Mouse (Mus musculus) liver, embryonic 11.5 days (tissue): Measurements from ENCODE around the gene Gzmm. TPM values are rescaled to one million over a fixed set of nuclear protein-coding genes. Genes with fewer than 3 reads are reported as not detected.

ENCODE experiments used
- ATAC-seq: fragments of 200-750 bp; cut with Nextera tagmentation; replicated peaks from 2 replicates; pipeline ENCODE4 v1.8.0; 2017; ENCODE audit warnings: moderate number of reproducible peaks, mild to moderate bottlenecking, moderate TSS enrichment, moderate library complexity; ENCODE audit not compliant: low FRiP score
- DNase-seq: peaks from one replicate; pipeline ENCODE4 v3.0.0-alpha.2; 2017; ENCODE audit warnings: low spot score
- H3K27ac ChIP-seq: fragments of 300-500 bp; sonication (generic); 2 replicates; pipeline ENCODE4 v1.5.1; 2014; ENCODE audit warnings: mild to moderate bottlenecking, low read depth, low read length, control low read depth
- H3K27me3 ChIP-seq: fragments of 300-500 bp; sonication (generic); replicated peaks from 2 replicates; pipeline ENCODE4 v1.6.1; 2014; ENCODE audit warnings: low read length, mixed read lengths; ENCODE audit not compliant: control insufficient read depth, insufficient read depth
- H3K36me3 ChIP-seq: fragments of 300-500 bp; sonication (generic); 2 replicates; pipeline ENCODE4 v1.6.1; 2014; ENCODE audit warnings: mild to moderate bottlenecking, low read length, moderate library complexity, mixed read lengths; ENCODE audit not compliant: control insufficient read depth, insufficient read depth
- H3K4me1 ChIP-seq: fragments of 300-500 bp; sonication (generic); replicated peaks from 2 replicates; pipeline ENCODE4 v1.6.1; 2014; ENCODE audit warnings: low read length, mixed read lengths; ENCODE audit not compliant: control insufficient read depth, insufficient read depth
- H3K4me2 ChIP-seq: fragments of 300-500 bp; sonication (generic); 2 replicates; pipeline ENCODE4 v1.6.1; 2014; ENCODE audit warnings: mild to moderate bottlenecking, control low read depth, moderate library complexity
- H3K4me3 ChIP-seq: fragments of 300-500 bp; sonication (generic); 2 replicates; pipeline ENCODE4 v1.5.1; 2014; ENCODE audit warnings: low read depth, low read length, control low read depth
- H3K9ac ChIP-seq: fragments of 300-500 bp; sonication (generic); 2 replicates; pipeline ENCODE4 v1.6.1; 2014; ENCODE audit warnings: low read depth, low read length, control low read depth
- H3K9me3 ChIP-seq: fragments of 300-500 bp; sonication (generic); 2 replicates; pipeline ENCODE4 v1.6.1; 2016; ENCODE audit warnings: low read length, inconsistent platforms, mixed read lengths; ENCODE audit not compliant: control insufficient read depth
- whole genome bisulfite sequencing: fragments of 180-500 bp; shearing (Covaris S2); extraction: QIAGEN DNeasy Blood & Tissue Kit; methylation state at CpG from one replicate; pipeline ENCODE4 v1.1.7; 2014; 5-methylcytosine and 5-hydroxymethylcytosine counted together
- polyA plus RNA-seq: library from polyadenylated mRNA; unstranded; fragments of >200 nt; fragmentation: Nextera tagmentation; extraction: Ambion mirVana; gene quantifications from 2 replicates; pipeline ENCODE4 v1.2.1, GENCODE M21; 2014

Gzmm gene
- polyA plus RNA-seq, 1 experiment from 2014 or later, result 0.16 TPM

- ATAC-seq (peak; percentile 23), DNase-seq (no peak)
- H3K4me2 ChIP-seq, result no peak overlapping the region; the same call in 1 of the 2 replicates
- H3K9me3 ChIP-seq, result no peaks in the 10 kb centered on the region
- H3K4me3 ChIP-seq, result no peak overlapping the region
- H3K9ac ChIP-seq, result no peak overlapping the region
- H3K36me3 ChIP-seq, result peaks cover 41% of the 10 kb centered on the region
- H3K4me1 ChIP-seq, result peaks cover 33% of the 10 kb centered on the region
- H3K27me3 ChIP-seq, result peaks cover 26% of the 10 kb centered on the region
- 86% methylated on average over 1 of the region's 1 CpGs for WGBS
- no peak overlapping the region for H3K27ac ChIP-seq
Observed at GRCm38 (mm10) chr10:79712029-79712428, 23.2 kb downstream of the Gzmm start.

DNA sequence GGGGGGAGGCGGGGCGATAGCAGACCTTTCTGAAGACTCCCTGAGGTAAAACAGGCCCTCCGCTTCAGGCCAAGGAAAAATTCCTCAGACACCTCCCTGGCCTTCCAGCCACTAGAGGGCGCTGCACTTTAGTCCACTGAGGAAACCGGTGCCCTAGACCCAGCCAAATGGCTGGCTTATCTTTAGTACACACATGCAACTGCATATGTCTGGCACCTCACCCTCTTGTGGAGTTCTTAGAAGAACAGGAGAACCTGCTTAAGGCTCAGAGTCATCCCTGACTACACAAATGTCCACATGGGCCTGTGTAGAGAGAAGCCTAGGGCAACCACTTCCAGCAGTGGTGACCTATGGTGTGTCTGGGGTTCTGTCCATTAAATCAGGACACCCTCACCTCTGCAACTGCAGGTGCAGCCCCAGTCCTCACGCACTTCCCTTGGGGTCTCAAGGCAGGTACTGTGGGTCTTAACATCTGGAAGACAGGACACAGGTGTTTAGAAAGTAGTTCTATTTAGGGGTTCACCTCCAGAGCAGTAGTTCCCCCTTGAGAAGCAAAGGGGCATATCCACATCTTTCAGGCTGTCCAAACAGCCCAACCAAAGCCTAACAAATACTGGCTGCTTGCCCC lies 23.8 kb downstream of the Gzmm start:
- Histone ChIP-seq H3K36me3 (peaks cover 35% of the 10 kb centered on the region), H3K27me3 (peaks cover 32% of the 10 kb centered on the region), H3K9ac (peak overlapping the region; percentile 11; the same call in 1 of the 2 replicates), H3K4me2 (peak overlapping the region; percentile 32), H3K27ac (peak overlapping the region; percentile 60), H3K4me3 (no peak overlapping the region), H3K4me1 (peaks cover 30% of the 10 kb centered on the region), H3K9me3 (no peaks in the 10 kb centered on the region)
- DNase-seq, result peak; percentile 83
- peak; percentile 90 for ATAC-seq
- WGBS, result 21% methylated on average over 4 of the region's 6 CpGs

GRCm38 (mm10) chr10:79713163-79713562 lies 24.3 kb downstream of the Gzmm start:
- Histone ChIP-seq H3K4me1 (peaks cover 28% of the 10 kb centered on the region), H3K27me3 (peaks cover 37% of the 10 kb centered on the region), H3K9ac (peak overlapping the region; percentile 11; the same call in 1 of the 2 replicates), H3K4me3 (no peak overlapping the region), H3K36me3 (peaks cover 34% of the 10 kb centered on the region), H3K9me3 (no peaks in the 10 kb centered on the region), H3K27ac (peak overlapping the region; percentile 60), H3K4me2 (peak overlapping the region; percentile 32)
- 42% methylated on average over 1 of the region's 1 CpGs for WGBS
- ATAC-seq (no peak), DNase-seq (no peak)

DNA sequence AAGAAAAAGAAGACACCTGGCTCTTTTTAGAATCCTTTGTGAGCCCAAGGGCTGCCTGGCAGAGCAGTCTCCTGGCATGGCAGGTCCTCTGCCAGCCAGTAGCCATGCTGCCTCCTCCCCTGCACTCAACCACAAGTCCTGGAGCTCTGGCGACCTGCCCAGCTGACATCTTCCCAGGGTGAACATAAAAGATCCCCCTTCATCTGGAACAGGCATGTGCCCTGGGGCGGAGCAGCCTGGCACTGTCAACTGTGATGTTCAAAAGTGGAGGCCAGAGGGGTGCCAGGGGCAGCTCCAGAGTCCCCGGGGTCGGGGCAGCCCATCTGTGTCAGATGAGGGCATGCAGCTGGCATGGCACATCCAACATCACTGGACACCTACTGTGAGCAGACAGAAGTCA lies 26.2 kb downstream of the Gzmm start:
- no peak overlapping the region for H3K4me2 ChIP-seq
- peaks cover 14% of the 10 kb centered on the region for H3K4me1 ChIP-seq
- H3K27ac ChIP-seq, result no peak overlapping the region
- ATAC-seq (no peak), DNase-seq (no peak)
- peaks cover 50% of the 10 kb centered on the region for H3K27me3 ChIP-seq
- no peak overlapping the region for H3K9ac ChIP-seq
- WGBS, result 61% methylated on average over 4 of the region's 4 CpGs
- no peaks in the 10 kb centered on the region for H3K9me3 ChIP-seq
- H3K4me3 ChIP-seq, result no peak overlapping the region
- H3K36me3 ChIP-seq, result peaks cover 21% of the 10 kb centered on the region

DNA sequence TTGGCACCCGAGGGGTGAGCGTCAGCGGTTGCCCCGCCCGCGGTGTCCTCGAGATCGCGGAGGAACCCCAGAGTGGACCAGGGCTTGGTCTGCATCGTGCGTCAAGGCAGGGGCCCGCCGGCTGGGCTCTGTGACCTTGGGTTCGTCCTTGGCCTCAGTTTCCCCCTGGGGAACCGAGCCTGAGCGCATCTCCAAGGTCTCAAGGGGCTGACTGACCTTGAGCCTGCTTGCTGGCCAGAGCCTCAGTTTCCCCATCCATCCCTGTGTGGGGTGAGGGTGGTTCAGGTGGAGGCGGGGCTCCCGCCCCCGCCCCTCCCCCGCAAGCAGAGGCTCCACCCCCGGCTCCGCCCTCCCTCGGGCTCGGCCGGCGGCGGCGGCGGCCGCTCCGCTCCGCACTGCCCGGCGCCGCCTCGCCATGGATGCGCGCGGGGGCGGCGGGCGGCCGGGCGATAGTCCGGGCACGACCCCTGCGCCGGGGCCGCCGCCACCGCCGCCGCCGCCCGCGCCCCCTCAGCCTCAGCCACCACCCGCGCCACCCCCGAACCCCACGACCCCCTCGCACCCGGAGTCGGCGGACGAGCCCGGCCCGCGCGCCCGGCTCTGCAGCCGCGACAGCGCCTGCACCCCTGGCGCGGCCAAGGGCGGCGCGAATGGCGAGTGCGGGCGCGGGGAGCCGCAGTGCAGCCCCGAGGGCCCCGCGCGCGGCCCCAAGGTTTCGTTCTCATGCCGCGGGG lies 27.6 kb downstream of the Gzmm start, which contains the start of gene Hcn2:
Gene Hcn2 (plus strand): TSS at position 381 of the 734 bp plus-strand sequence.
- H3K27me3 ChIP-seq, result peaks cover 54% of the 10 kb centered on the region
- H3K9ac ChIP-seq, result 0 out of 2 replicates have a peak within 1 kb of the TSS, but pooled peaks have one; percentile 25
- no peak for DNase-seq
- peak within 1 kb of the TSS; percentile 67 for H3K4me3 ChIP-seq
- WGBS, result 2% methylated on average over 64 of the region's 91 CpGs
- H3K4me2 ChIP-seq, result peak within 1 kb of the TSS; percentile 91
- peaks cover 7% of the 10 kb centered on the region; the same call in 1 of the 2 replicates for H3K36me3 ChIP-seq
- no peak; the same call in 1 of the 2 replicates for ATAC-seq
- no peaks in the 10 kb centered on the region for H3K9me3 ChIP-seq
- no peak within 1 kb of the TSS for H3K27ac ChIP-seq
- H3K4me1 ChIP-seq, result peaks cover 14% of the 10 kb centered on the region

DNA sequence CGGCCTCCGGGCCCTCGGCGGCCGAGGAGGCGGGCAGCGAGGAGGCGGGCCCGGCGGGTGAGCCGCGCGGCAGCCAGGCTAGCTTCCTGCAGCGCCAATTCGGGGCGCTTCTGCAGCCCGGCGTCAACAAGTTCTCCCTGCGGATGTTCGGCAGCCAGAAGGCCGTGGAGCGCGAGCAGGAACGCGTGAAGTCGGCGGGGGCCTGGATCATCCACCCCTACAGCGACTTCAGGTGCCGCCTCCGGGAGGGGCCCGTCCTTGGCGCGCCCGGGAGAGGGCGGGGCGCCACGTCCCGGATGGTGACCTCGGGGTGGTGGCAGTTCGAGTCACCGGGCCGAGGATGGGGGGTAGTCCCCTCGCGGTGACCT lies 28.2 kb downstream of the Gzmm start:
- Histone ChIP-seq H3K9ac (0 out of 2 replicates have a peak overlapping the region, but pooled peaks have one; percentile 25), H3K4me3 (peak overlapping the region; percentile 67), H3K36me3 (0 out of 2 replicates have a peak, but pooled peaks cover 2% of the 10 kb centered on the region), H3K27ac (no peak overlapping the region), H3K27me3 (peaks cover 54% of the 10 kb centered on the region), H3K4me1 (peaks cover 14% of the 10 kb centered on the region), H3K4me2 (peak overlapping the region; percentile 91), H3K9me3 (no peaks in the 10 kb centered on the region)
- DNase-seq (no peak), ATAC-seq (no peak)
- 1% methylated on average over 44 of the region's 44 CpGs for WGBS

GRCm38 (mm10) chr10:79717640-79718357 lies 29.0 kb downstream of the Gzmm start:
- no peak overlapping the region for H3K27ac ChIP-seq
- DNase-seq (peak; percentile 78), ATAC-seq (no peak; the same call in 1 of the 2 replicates)
- H3K27me3 ChIP-seq, result peaks cover 54% of the 10 kb centered on the region
- no peaks in the 10 kb centered on the region for H3K9me3 ChIP-seq
- peak overlapping the region; percentile 91 for H3K4me2 ChIP-seq
- 0 out of 2 replicates have a peak overlapping the region, but pooled peaks have one; percentile 67 for H3K4me3 ChIP-seq
- 7% methylated on average over 43 of the region's 43 CpGs for WGBS
- H3K36me3 ChIP-seq, result no peaks in the 10 kb centered on the region
- no peak overlapping the region for H3K9ac ChIP-seq
- H3K4me1 ChIP-seq, result peaks cover 7% of the 10 kb centered on the region

GRCm38 (mm10) chr10:79721089-79721488 lies 32.3 kb downstream of the Gzmm start:
- Histone ChIP-seq H3K4me2 (no peak overlapping the region), H3K4me3 (no peak overlapping the region), H3K27me3 (peaks cover 37% of the 10 kb centered on the region), H3K4me1 (peaks cover 4% of the 10 kb centered on the region; the same call in 1 of the 2 replicates), H3K9ac (no peak overlapping the region), H3K27ac (no peak overlapping the region), H3K36me3 (no peaks in the 10 kb centered on the region), H3K9me3 (no peaks in the 10 kb centered on the region)
- no peak for DNase-seq
- no peak for ATAC-seq
- WGBS, result 65% methylated on average over 5 of the region's 5 CpGs
